In genomic region chr3:84814157-84814761, GRCm38 (mm10) we compare ENCODE assay signal across 8 mouse cellular contexts. TPM values are rescaled to one million over a fixed set of nuclear protein-coding genes. Genes with fewer than 3 reads are reported as not detected.
DNase-seq lines count a peak whose midpoint lies in the region; ATAC-seq lines count a peak whose summit lies in the region.

No protein-coding gene starts in this region.

- ATAC-seq in heart, embryonic 13.5 days (ENCODE audit: extremely low read depth, insufficient number of reproducible peaks, low FRiP score, low TSS enrichment), result peak; percentile 95
- ATAC-seq in liver, embryonic 12.5 days, result peak; percentile 96
- peak; percentile 99 for ATAC-seq in stomach, embryonic 15.5 days (ENCODE audit: insufficient read depth, low FRiP score, low read depth)

- WGBS in heart, embryonic 13.5 days, result under 1% methylated on average over 55 of the region's 60 CpGs
- under 1% methylated on average over 59 of the region's 60 CpGs for WGBS in liver, embryonic 12.5 days (ENCODE audit: insufficient replicate concordance)
- WGBS in stomach, embryonic 15.5 days, result under 1% methylated on average over 58 of the region's 60 CpGs

- no peaks in the 10 kb centered on the region for H3K27me3 ChIP-seq in heart, embryonic 13.5 days (replicated peaks)
- H3K27me3 ChIP-seq in liver, embryonic 12.5 days (replicated peaks), result no peaks in the 10 kb centered on the region
- no peaks in the 10 kb centered on the region for H3K27me3 ChIP-seq in stomach, embryonic 15.5 days (replicated peaks)

- H3K36me3 ChIP-seq in heart, embryonic 13.5 days, result 0 out of 2 replicates have a peak, but pooled peaks cover 4% of the 10 kb centered on the region
- H3K36me3 ChIP-seq in liver, embryonic 12.5 days, result peaks cover 5% of the 10 kb centered on the region
- no peaks in the 10 kb centered on the region for H3K36me3 ChIP-seq in stomach, embryonic 15.5 days

- peaks cover 3% of the 10 kb centered on the region; the same call in 1 of the 2 replicates for H3K4me1 ChIP-seq in brown adipose tissue, adult 24 weeks (ENCODE audit: control insufficient read depth, insufficient read depth, insufficient read length, low read length)
- H3K4me1 ChIP-seq in heart, embryonic 13.5 days, result peaks cover 27% of the 10 kb centered on the region
- H3K4me1 ChIP-seq in liver, embryonic 12.5 days, result peaks cover 37% of the 10 kb centered on the region
- H3K4me1 ChIP-seq in stomach, embryonic 15.5 days, result peaks cover 11% of the 10 kb centered on the region

- no peaks in the 10 kb centered on the region for H3K9me3 ChIP-seq in heart, embryonic 13.5 days
- H3K9me3 ChIP-seq in liver, embryonic 12.5 days (replicated peaks), result no peaks in the 10 kb centered on the region
- no peaks in the 10 kb centered on the region for H3K9me3 ChIP-seq in stomach, embryonic 15.5 days

- peak overlapping the region; percentile 94 for H3K9ac ChIP-seq in heart, embryonic 13.5 days
- peak overlapping the region; percentile 96 for H3K9ac ChIP-seq in liver, embryonic 12.5 days
- H3K9ac ChIP-seq in stomach, embryonic 15.5 days, result peak overlapping the region; percentile 82

- H3K4me2 ChIP-seq in heart, embryonic 13.5 days, result peak overlapping the region; percentile 99
- peak overlapping the region; percentile 100 for H3K4me2 ChIP-seq in liver, embryonic 12.5 days
- H3K4me2 ChIP-seq in stomach, embryonic 15.5 days, result peak overlapping the region; percentile 86

- peak overlapping the region; percentile 64 for H3K27ac ChIP-seq in brown adipose tissue, adult 24 weeks (replicated peaks; ENCODE audit: low read depth, low read length)
- H3K27ac ChIP-seq in heart, embryonic 13.5 days (replicated peaks), result peak overlapping the region; percentile 97
- peak overlapping the region; percentile 98 for H3K27ac ChIP-seq in liver, embryonic 12.5 days
- peak overlapping the region; percentile 99 for H3K27ac ChIP-seq in stomach, embryonic 15.5 days

- peak overlapping the region; percentile 93 for H3K4me3 ChIP-seq in brown adipose tissue, adult 24 weeks (ENCODE audit: insufficient read depth, low read depth, low read length)
- H3K4me3 ChIP-seq in heart, embryonic 13.5 days, result peak overlapping the region; percentile 80
- H3K4me3 ChIP-seq in liver, embryonic 12.5 days, result peak overlapping the region; percentile 100
- peak overlapping the region; percentile 100 for H3K4me3 ChIP-seq in stomach, embryonic 15.5 days (replicated peaks)

- DNase-seq in CD4-positive, CD25-positive, alpha-beta regulatory T cell, adult 2 months (ENCODE audit: low read depth, low spot score), result peak; percentile 100
- DNase-seq in fat pad, adult 2 months (ENCODE audit: extremely low read depth, low read depth, low spot score), result peak; percentile 73
- peak; percentile 100 for DNase-seq in kidney, postnatal 10 days
- DNase-seq in natural killer cell, adult 2 months (ENCODE audit: low spot score in 2 of 2), result peak; percentile 100

RNA-seq across cellular contexts. Expression of gene Fbxw7, which starts 0.8 kb away (rescaled TPM):
- 7.5 and 7.7 TPM in 2 replicates for polyA plus RNA-seq in brown adipose tissue, adult 24 weeks (2012; ENCODE audit: insufficient read depth, insufficient read length, missing spikeins)
- 6.4 and 6.7 TPM in 2 replicates for polyA plus RNA-seq in heart, embryonic 13.5 days (2015; fragmentation: Nextera tagmentation; extraction: Ambion mirVana)
- 4.9 TPM in 2 replicates for polyA plus RNA-seq in liver, embryonic 12.5 days (2016; fragmentation: Nextera tagmentation; extraction: Ambion mirVana)
- polyA plus RNA-seq in stomach, embryonic 15.5 days (2015; fragmentation: Nextera tagmentation; extraction: Ambion mirVana), result 12.6 and 14.1 TPM in 2 replicates

Comparison
In these comparisons a context has a peak if more than half of its experiments do, and no peak if none do; other contexts are left out.
1. Peak in every context shown above with its lines: DNase-seq, ATAC-seq, H3K4me3 ChIP-seq and H3K27ac ChIP-seq.